ENCODE assay signal across 8 mouse cellular contexts in genomic region chr11:54100692-54101591, GRCm38 (mm10). TPM values are rescaled to one million over a fixed set of nuclear protein-coding genes. Genes with fewer than 3 reads are reported as not detected.
DNase-seq lines count a peak whose midpoint lies in the region; ATAC-seq and TF ChIP-seq lines count a peak whose summit lies in the region.

No protein-coding gene starts in this region.

- H3K27me3 ChIP-seq in forebrain, embryonic 10.5 days (ENCODE audit: poor library complexity, severe bottlenecking): peaks cover 40% of the 10 kb centered on the region
- H3K27me3 ChIP-seq in heart, postnatal 0 days (ENCODE audit: control insufficient read depth, insufficient read depth, low read length): no peaks in the 10 kb centered on the region
- 0 out of 2 replicates have a peak, but pooled peaks cover 2% of the 10 kb centered on the region for H3K27me3 ChIP-seq in lung, embryonic 16.5 days (ENCODE audit: control insufficient read depth, insufficient read depth, low read depth, low read length)

- peak overlapping the region; percentile 75 for H3K4me3 ChIP-seq in forebrain, embryonic 10.5 days
- H3K4me3 ChIP-seq in heart, postnatal 0 days (ENCODE audit: low read depth, low read length): peak overlapping the region; percentile 79
- peak overlapping the region; percentile 62 for H3K4me3 ChIP-seq in lung, embryonic 16.5 days (ENCODE audit: low read length)

- peak; percentile 83 for ATAC-seq in heart, postnatal 0 days (ENCODE audit: insufficient read depth, low read depth)
- ATAC-seq in lung, embryonic 16.5 days (ENCODE audit: low read depth): peak; percentile 93

- no peak for TF ChIP-seq EP300 in heart, postnatal 0 days (IDR thresholded peaks at IDR 0.05; ENCODE audit: low read depth)

- WGBS in forebrain, embryonic 10.5 days: under 1% methylated on average over 76 of the region's 83 CpGs
- 2% methylated on average over 74 of the region's 83 CpGs for WGBS in heart, postnatal 0 days
- WGBS in lung, embryonic 16.5 days: under 1% methylated on average over 51 of the region's 83 CpGs

- no peaks in the 10 kb centered on the region for H3K36me3 ChIP-seq in forebrain, embryonic 10.5 days (replicated peaks)
- no peaks in the 10 kb centered on the region for H3K36me3 ChIP-seq in heart, postnatal 0 days (replicated peaks; ENCODE audit: control insufficient read depth, insufficient read depth, low read length)
- no peaks in the 10 kb centered on the region for H3K36me3 ChIP-seq in lung, embryonic 16.5 days (ENCODE audit: control insufficient read depth, insufficient read depth, low read length)

- peak overlapping the region; percentile 61 for H3K9ac ChIP-seq in heart, postnatal 0 days (replicated peaks; ENCODE audit: low read depth, low read length)
- H3K9ac ChIP-seq in lung, embryonic 16.5 days (ENCODE audit: low read length): peak overlapping the region; percentile 68

- H3K9me3 ChIP-seq in forebrain, embryonic 10.5 days: no peaks in the 10 kb centered on the region
- H3K9me3 ChIP-seq in heart, postnatal 0 days (replicated peaks; ENCODE audit: control insufficient read depth, low read length): no peaks in the 10 kb centered on the region
- no peaks in the 10 kb centered on the region for H3K9me3 ChIP-seq in lung, embryonic 16.5 days (ENCODE audit: control insufficient read depth, low read length)

- H3K4me1 ChIP-seq in forebrain, embryonic 10.5 days: peaks cover 23% of the 10 kb centered on the region
- H3K4me1 ChIP-seq in heart, postnatal 0 days (ENCODE audit: control insufficient read depth, insufficient read depth): peaks cover 23% of the 10 kb centered on the region
- H3K4me1 ChIP-seq in lung, embryonic 16.5 days (replicated peaks; ENCODE audit: control insufficient read depth, insufficient read depth, low read length): peaks cover 5% of the 10 kb centered on the region; the same call in 1 of the 2 replicates

- H3K4me2 ChIP-seq in heart, postnatal 0 days (ENCODE audit: low read depth, low read length): peak overlapping the region; percentile 91
- H3K4me2 ChIP-seq in lung, embryonic 16.5 days (ENCODE audit: low read depth, low read length): peak overlapping the region; percentile 95

- no peak for TF ChIP-seq CTCF in heart, postnatal 0 days (IDR thresholded peaks at IDR 0.05; ENCODE audit: low read depth)

- peak; percentile 49 for DNase-seq in ES-CJ7 (ENCODE audit: low read depth, low spot score)
- DNase-seq in adrenal gland, postnatal 25 days: peak; percentile 88
- peak; percentile 69 for DNase-seq in forebrain, embryonic 10.5 days (ENCODE audit: extremely low spot score, low spot score)
- peak; percentile 79 for DNase-seq in heart, postnatal 0 days (ENCODE audit: low spot score)
- DNase-seq in kidney, postnatal 25 days: peak; percentile 80 to 88
- peak; percentile 55 for DNase-seq in ovary, postnatal 14 days (ENCODE audit: low spot score)
- peak; percentile 64 to 73 for DNase-seq in urinary bladder, postnatal 4 days (ENCODE audit: low spot score in 2 of 2)

- H3K27ac ChIP-seq in forebrain, embryonic 10.5 days: peak overlapping the region; percentile 85
- H3K27ac ChIP-seq in heart, postnatal 0 days (ENCODE audit: low read depth): no peak overlapping the region
- H3K27ac ChIP-seq in lung, embryonic 16.5 days (ENCODE audit: low read length): no peak overlapping the region

RNA-seq across cellular contexts. Expression of gene P4ha2, which starts 1.0 kb away (rescaled TPM):
- total RNA-seq in adrenal gland, postnatal 25 days (2021): 30.0 and 36.7 TPM in 2 replicates
- polyA plus RNA-seq in forebrain, embryonic 10.5 days (2016; fragmentation: Nextera tagmentation; extraction: Ambion mirVana): 15.9 and 19.7 TPM in 2 replicates
- 49.0 and 67.2 TPM in 2 replicates for total RNA-seq in heart, postnatal 0 days (2014; rRNA removed; ENCODE audit: low replicate concordance)
- polyA plus RNA-seq in heart, postnatal 0 days (2015; fragmentation: Nextera tagmentation; extraction: Ambion mirVana): 18.9 and 19.8 TPM in 2 replicates
- 41.4 and 47.4 TPM in 2 replicates for polyA plus RNA-seq in lung, embryonic 16.5 days (2015; fragmentation: Nextera tagmentation; extraction: Ambion mirVana)

RNA-seq across cellular contexts. Expression of gene Pdlim4, which starts 32.1 kb away (rescaled TPM):
- total RNA-seq in adrenal gland, postnatal 25 days (2021): 20.6 and 37.9 TPM in 2 replicates
- 49.5 and 53.1 TPM in 2 replicates for polyA plus RNA-seq in forebrain, embryonic 10.5 days (2016; fragmentation: Nextera tagmentation; extraction: Ambion mirVana)
- total RNA-seq in heart, postnatal 0 days (2014; rRNA removed; ENCODE audit: low replicate concordance): 14.2 and 29.3 TPM in 2 replicates
- polyA plus RNA-seq in heart, postnatal 0 days (2015; fragmentation: Nextera tagmentation; extraction: Ambion mirVana): 23.6 and 26.6 TPM in 2 replicates
- polyA plus RNA-seq in lung, embryonic 16.5 days (2015; fragmentation: Nextera tagmentation; extraction: Ambion mirVana): 12.6 and 15.6 TPM in 2 replicates
